19 mouse cellular contexts compared by ENCODE assay signal in genomic region chr5:87535994-87536644, GRCm38 (mm10). TPM values are rescaled to one million over a fixed set of nuclear protein-coding genes. Genes with fewer than 3 reads are reported as not detected.
DNase-seq lines count a peak whose midpoint lies in the region; ATAC-seq lines count a peak whose summit lies in the region.
"Had no signal": no experiment of that assay in that cellular context is flagged by ENCODE, and none has a peak within 500 bp of the region (broad histone marks: within the 10 kb centered on the region; RNA-seq: fewer than 3 reads in every experiment).

No protein-coding gene starts in this region.

- peak overlapping the region; percentile 50; the same call in 1 of the 2 replicates for H3K27ac ChIP-seq in stomach, embryonic 14.5 days (ENCODE audit: low read length)
- H3K27ac ChIP-seq: forebrain, embryonic 13.5 days; gastrocnemius, adult 2 months; heart, embryonic 10.5 days; neural tube, embryonic 15.5 days had no signal

- no peaks in the 10 kb centered on the region for H3K27me3 ChIP-seq in stomach, embryonic 14.5 days (ENCODE audit: control insufficient read depth, insufficient read depth, low read length)
- H3K27me3 ChIP-seq: forebrain, embryonic 13.5 days; neural tube, embryonic 15.5 days had no signal

- peak; percentile 2 for DNase-seq in embryo, embryonic 11 days
- DNase-seq in kidney, adult 8-10 months, result peak; percentile 84 to 85
- DNase-seq in large intestine, adult 2 months (ENCODE audit: low read depth, low spot score), result peak; percentile 90
- no peak for DNase-seq in gastrocnemius, postnatal 14 days
- no peak for DNase-seq in ovary, postnatal 10 days (ENCODE audit: low spot score)
- no peak for DNase-seq in thymus, postnatal 14 days
- DNase-seq: cerebellum, adult 2 months; gastrocnemius, adult 2 months; heart, postnatal 4 days; lung, embryonic 14.5 days had no signal

- 30% methylated on average over 4 of the region's 4 CpGs for WGBS in large intestine, adult 2 months
- 69% methylated on average over 4 of the region's 4 CpGs for WGBS in stomach, embryonic 14.5 days

- no peaks in the 10 kb centered on the region for H3K36me3 ChIP-seq in stomach, embryonic 14.5 days (ENCODE audit: control insufficient read depth, insufficient read depth, low read length)
- H3K36me3 ChIP-seq: heart, embryonic 10.5 days; neural tube, embryonic 15.5 days had no signal

- H3K4me3 ChIP-seq in stomach, embryonic 14.5 days (ENCODE audit: low read depth, low read length), result no peak overlapping the region
- H3K4me3 ChIP-seq: forebrain, embryonic 13.5 days; gastrocnemius, adult 2 months; heart, embryonic 10.5 days; neural tube, embryonic 15.5 days had no signal

- H3K9me3 ChIP-seq in stomach, embryonic 14.5 days (ENCODE audit: control insufficient read depth, low read depth, low read length), result no peaks in the 10 kb centered on the region
- H3K9me3 ChIP-seq: forebrain, embryonic 13.5 days; heart, embryonic 10.5 days; neural tube, embryonic 15.5 days had no signal

- intact Hi-C loops in gastrocnemius, postnatal 14 days (cut with DNase I; ENCODE audit: low total_unique reads), result no loop called here

- no peak overlapping the region for H3K4me2 ChIP-seq in stomach, embryonic 14.5 days (replicated peaks; ENCODE audit: low read depth, low read length)
- H3K4me2 ChIP-seq: forebrain, embryonic 13.5 days; lung, embryonic 14.5 days; neural tube, embryonic 15.5 days had no signal

- H3K4me1 ChIP-seq in stomach, embryonic 14.5 days (ENCODE audit: control insufficient read depth, insufficient read depth, low read length), result no peaks in the 10 kb centered on the region
- H3K4me1 ChIP-seq: forebrain, embryonic 13.5 days; heart, embryonic 10.5 days; neural tube, embryonic 15.5 days had no signal

- peak; percentile 92 for ATAC-seq in stomach, embryonic 14.5 days (ENCODE audit: insufficient number of reproducible peaks, insufficient read depth, low FRiP score, low read depth)
- ATAC-seq: forebrain, embryonic 13.5 days; inflammation-experienced regulatory T-cells, adult 6 months had no signal

- no peak overlapping the region for H3K9ac ChIP-seq in stomach, embryonic 14.5 days (replicated peaks; ENCODE audit: low read depth, low read length)
- H3K9ac ChIP-seq: forebrain, embryonic 13.5 days; lung, embryonic 14.5 days; neural tube, embryonic 15.5 days had no signal

RNA-seq across cellular contexts. Expression of gene Sult1b1, which starts 1.9 kb away (rescaled TPM):
- polyA plus RNA-seq in large intestine, adult 2 months (2012; rRNA removed), result 24.4 and 43.2 TPM in 2 replicates
- 5.1 and 5.2 TPM in 2 replicates for polyA plus RNA-seq in stomach, embryonic 14.5 days (2014; fragmentation: Nextera tagmentation; extraction: Ambion mirVana)
- not detected for total RNA-seq in gastrocnemius, postnatal 14 days (2021)
- total RNA-seq: gastrocnemius, adult 2 months; heart, postnatal 4 days; left cerebral cortex, postnatal 10 days; megakaryocyte, adult 5-6 weeks; monocyte, adult 5-6 weeks had no signal
- polyA plus RNA-seq: cerebellum, adult 2 months; embryonic facial prominence, embryonic 11.5 days; forebrain, embryonic 13.5 days; inflammation-experienced regulatory T-cells, adult 6 months; lung, embryonic 14.5 days; neural tube, embryonic 15.5 days had no signal

RNA-seq across cellular contexts. Expression of gene Sult1d1, which starts 32.7 kb away (rescaled TPM):
- 9.2 and 15.8 TPM in 2 replicates for polyA plus RNA-seq in large intestine, adult 2 months (2012; rRNA removed)
- polyA plus RNA-seq in stomach, embryonic 14.5 days (2014; fragmentation: Nextera tagmentation; extraction: Ambion mirVana), result 30.1 and 30.8 TPM in 2 replicates
- not detected for total RNA-seq in gastrocnemius, postnatal 14 days (2021)
- total RNA-seq: gastrocnemius, adult 2 months; heart, postnatal 4 days; left cerebral cortex, postnatal 10 days; megakaryocyte, adult 5-6 weeks; monocyte, adult 5-6 weeks had no signal
- polyA plus RNA-seq: cerebellum, adult 2 months; embryonic facial prominence, embryonic 11.5 days; forebrain, embryonic 13.5 days; heart, embryonic 10.5 days; lung, embryonic 14.5 days; neural tube, embryonic 15.5 days had no signal

RNA-seq across cellular contexts. Expression of gene Ugt2a1, which starts 45.4 kb away (rescaled TPM):
- not detected in 2 replicates for polyA plus RNA-seq in large intestine, adult 2 months (2012; rRNA removed)
- not detected in 2 replicates for polyA plus RNA-seq in stomach, embryonic 14.5 days (2014; fragmentation: Nextera tagmentation; extraction: Ambion mirVana)
- total RNA-seq in gastrocnemius, postnatal 14 days (2021), result not detected
- total RNA-seq: gastrocnemius, adult 2 months; heart, postnatal 4 days; left cerebral cortex, postnatal 10 days; megakaryocyte, adult 5-6 weeks; monocyte, adult 5-6 weeks had no signal
- polyA plus RNA-seq: cerebellum, adult 2 months; forebrain, embryonic 13.5 days; heart, embryonic 10.5 days; inflammation-experienced regulatory T-cells, adult 6 months; lung, embryonic 14.5 days; neural tube, embryonic 15.5 days had no signal

RNA-seq across cellular contexts. Expression of gene Gm43638, which starts 49.5 kb away (rescaled TPM):
- polyA plus RNA-seq in large intestine, adult 2 months (2012; rRNA removed), result not detected in 2 replicates
- not detected in 2 replicates for polyA plus RNA-seq in stomach, embryonic 14.5 days (2014; fragmentation: Nextera tagmentation; extraction: Ambion mirVana)
- not detected for total RNA-seq in gastrocnemius, postnatal 14 days (2021)
- total RNA-seq: gastrocnemius, adult 2 months; heart, postnatal 4 days; left cerebral cortex, postnatal 10 days; megakaryocyte, adult 5-6 weeks; monocyte, adult 5-6 weeks had no signal
- polyA plus RNA-seq: cerebellum, adult 2 months; embryonic facial prominence, embryonic 11.5 days; forebrain, embryonic 13.5 days; heart, embryonic 10.5 days; inflammation-experienced regulatory T-cells, adult 6 months; lung, embryonic 14.5 days; neural tube, embryonic 15.5 days had no signal

RNA-seq across cellular contexts. Expression of gene Ugt2a2, which starts 54.1 kb away (rescaled TPM):
- polyA plus RNA-seq in large intestine, adult 2 months (2012; rRNA removed), result 0.16 TPM in 1 of 2 replicates, not detected in the other
- polyA plus RNA-seq in stomach, embryonic 14.5 days (2014; fragmentation: Nextera tagmentation; extraction: Ambion mirVana), result not detected in 2 replicates
- total RNA-seq in gastrocnemius, postnatal 14 days (2021), result not detected
- total RNA-seq: gastrocnemius, adult 2 months; heart, postnatal 4 days; left cerebral cortex, postnatal 10 days; megakaryocyte, adult 5-6 weeks; monocyte, adult 5-6 weeks had no signal
- polyA plus RNA-seq: cerebellum, adult 2 months; embryonic facial prominence, embryonic 11.5 days; forebrain, embryonic 13.5 days; heart, embryonic 10.5 days; inflammation-experienced regulatory T-cells, adult 6 months; lung, embryonic 14.5 days; neural tube, embryonic 15.5 days had no signal

Comparison
In these comparisons a context has a peak if more than half of its experiments do, and no peak if none do; other contexts are left out.
1. DNase-seq: peak in embryo, embryonic 11 days (single experiment), kidney, adult 8-10 months (2 of 2) and large intestine, adult 2 months (single experiment); none in gastrocnemius, postnatal 14 days (single experiment), ovary, postnatal 10 days (single experiment) and thymus, postnatal 14 days (single experiment).